Mouse (Mus musculus): ENCODE data around the gene Panx3.

Gene Panx3

GRCm38 (mm10) chr9:37632305-37632704 lies 36.7 kb downstream of the Panx3 start:
- no peak for DNase-seq (ENCODE audit: low spot score)

GRCm38 (mm10) chr9:37629941-37630340 lies 39.1 kb downstream of the Panx3 start:
- no peak for DNase-seq (ENCODE audit: low spot score)

GRCm38 (mm10) chr9:37628581-37628980 lies 40.5 kb downstream of the Panx3 start:
- DNase-seq (ENCODE audit: low spot score), result no peak

- DNase-seq (ENCODE audit: low spot score), result no peak
Observed at GRCm38 (mm10) chr9:37627263-37627662, 41.8 kb downstream of the Panx3 start.

- no peak for DNase-seq (ENCODE audit: low spot score)
Observed at GRCm38 (mm10) chr9:37626103-37626567, 42.9 kb downstream of the Panx3 start.

GRCm38 (mm10) chr9:37625641-37626040 lies 43.4 kb downstream of the Panx3 start:
- DNase-seq (ENCODE audit: low spot score), result no peak

GRCm38 (mm10) chr9:37625129-37625528 lies 43.9 kb downstream of the Panx3 start:
- DNase-seq (ENCODE audit: low spot score), result no peak

GRCm38 (mm10) chr9:37624502-37624901 lies 44.5 kb downstream of the Panx3 start:
- no peak for DNase-seq (ENCODE audit: low spot score)

- no peak for DNase-seq (ENCODE audit: low spot score)
Observed at GRCm38 (mm10) chr9:37623981-37624380, 45.1 kb downstream of the Panx3 start.

- no peak for DNase-seq (ENCODE audit: low spot score)
Observed at GRCm38 (mm10) chr9:37621290-37621689, 47.7 kb downstream of the Panx3 start.

GRCm38 (mm10) chr9:37616770-37617169 lies 52.3 kb downstream of the Panx3 start:
- DNase-seq (ENCODE audit: low spot score), result peak; percentile 63

GRCm38 (mm10) chr9:37615220-37615619 lies 53.8 kb downstream of the Panx3 start:
- no peak for DNase-seq (ENCODE audit: low spot score)

- DNase-seq (ENCODE audit: low spot score), result no peak
Observed at GRCm38 (mm10) chr9:37614316-37614715, 54.7 kb downstream of the Panx3 start.

- no peak for DNase-seq (ENCODE audit: low spot score)
Observed at GRCm38 (mm10) chr9:37613911-37614280, 55.1 kb downstream of the Panx3 start.

- peak; percentile 85 for DNase-seq (ENCODE audit: low spot score)
Observed at GRCm38 (mm10) chr9:37613182-37613910, 55.7 kb downstream of the Panx3 start, which contains the start of gene Spa17. Gene Spa17 (minus strand): TSS chr9:37613722.

Data from c-Kit-positive CD71-positive TER-119-positive erythroid progenitor cells, embryonic 14.5 days (primary cell).